Mouse (Mus musculus) hindbrain, embryonic 16.5 days (tissue): ENCODE results near the gene Uhmk1. TPM values are rescaled to one million over a fixed set of nuclear protein-coding genes. Genes with fewer than 3 reads are reported as not detected.

ENCODE experiments used
- ATAC-seq: fragments of 200-750 bp; cut with Nextera tagmentation; 2 replicates; pipeline ENCODE4 v1.8.0; 2017; ENCODE audit warnings: moderate TSS enrichment, moderate library complexity
- H3K27ac ChIP-seq: fragments of 300-500 bp; sonication (generic); 2 replicates; pipeline ENCODE4 v1.5.1; 2014; ENCODE audit warnings: low read depth, mild to moderate bottlenecking, control low read depth, low read length, moderate library complexity
- H3K27me3 ChIP-seq: fragments of 300-500 bp; sonication (generic); replicated peaks from 2 replicates; pipeline ENCODE4 v1.6.1; 2014; ENCODE audit warnings: low read length; ENCODE audit not compliant: control insufficient read depth, insufficient read depth
- H3K36me3 ChIP-seq: fragments of 300-500 bp; sonication (generic); 2 replicates; pipeline ENCODE4 v1.6.1; 2014; ENCODE audit warnings: mild to moderate bottlenecking, low read length, moderate library complexity, mixed read lengths; ENCODE audit not compliant: control insufficient read depth, insufficient read depth
- H3K4me1 ChIP-seq: fragments of 300-500 bp; sonication (generic); 2 replicates; pipeline ENCODE4 v1.6.1; 2014; ENCODE audit warnings: low read depth, low read length; ENCODE audit not compliant: control insufficient read depth, insufficient read depth
- H3K4me2 ChIP-seq: fragments of 300-500 bp; sonication (generic); 2 replicates; pipeline ENCODE4 v1.6.1; 2014; ENCODE audit warnings: mild to moderate bottlenecking, low read length, control low read depth, moderate library complexity
- H3K4me3 ChIP-seq: fragments of 300-500 bp; sonication (generic); 2 replicates; pipeline ENCODE4 v1.5.1; 2014; ENCODE audit warnings: mild to moderate bottlenecking, low read length, control low read depth, moderate library complexity
- H3K9ac ChIP-seq: fragments of 300-500 bp; sonication (generic); 2 replicates; pipeline ENCODE4 v1.6.1; 2014; ENCODE audit warnings: low read depth, mild to moderate bottlenecking, control low read depth, low read length, moderate library complexity
- H3K9me3 ChIP-seq: fragments of 300-500 bp; sonication (generic); 2 replicates; pipeline ENCODE4 v1.6.1; 2014; ENCODE audit warnings: mild to moderate bottlenecking, low read length, moderate library complexity; ENCODE audit not compliant: control insufficient read depth
- WGBS: fragments of 180-500 bp; shearing (Covaris S2); extraction: QIAGEN DNeasy Blood & Tissue Kit; methylation state at CpG from one replicate; pipeline ENCODE4 v1.1.7; 2014; 5-methylcytosine and 5-hydroxymethylcytosine counted together
- polyA plus RNA-seq: library from polyadenylated mRNA; unstranded; fragments of >200 nt; fragmentation: Nextera tagmentation; extraction: Ambion mirVana; gene quantifications from 2 replicates; pipeline ENCODE4 v1.2.1, GENCODE M21; 2015

Gene Uhmk1
- polyA plus RNA-seq, 1 experiment from 2014 or later: 8.1 TPM

- no peak overlapping the region for H3K9ac ChIP-seq
- 82% methylated on average over 2 of the region's 2 CpGs for WGBS
- no peak for ATAC-seq
- H3K27ac ChIP-seq: no peak overlapping the region
- H3K4me3 ChIP-seq: no peak overlapping the region
- H3K4me1 ChIP-seq: no peaks in the 10 kb centered on the region
- H3K27me3 ChIP-seq: no peaks in the 10 kb centered on the region
- no peaks in the 10 kb centered on the region for H3K9me3 ChIP-seq
- peaks cover 9% of the 10 kb centered on the region for H3K36me3 ChIP-seq
- H3K4me2 ChIP-seq: no peak overlapping the region
These were observed 51.1 kb downstream of the Uhmk1 start for GRCm38 (mm10) chr1:170164053-170164614.

DNA sequence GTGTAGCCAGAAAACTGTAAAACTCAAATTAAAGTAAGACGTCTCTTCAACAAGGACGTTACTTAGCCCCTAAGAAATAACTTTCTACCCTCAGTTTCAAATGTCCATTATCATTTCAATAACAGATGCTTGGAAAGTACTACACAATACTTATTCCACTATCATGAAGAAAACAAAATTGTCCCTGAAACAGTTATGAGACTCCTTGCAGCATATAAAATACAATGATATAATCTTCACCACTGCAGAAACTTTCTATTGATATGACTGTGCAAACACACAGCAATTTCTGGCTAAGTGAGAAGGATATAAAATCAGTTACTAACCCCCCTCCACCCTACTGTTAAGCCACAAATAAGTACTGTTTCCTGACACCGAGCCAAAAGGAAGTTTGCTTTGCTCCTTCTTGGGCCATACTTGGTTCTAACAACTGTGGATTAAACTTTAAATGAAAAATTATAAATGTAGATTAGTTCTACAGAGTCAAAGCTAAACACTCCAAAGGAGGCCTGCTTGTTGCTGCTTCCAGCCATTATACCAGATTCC, 51.7 kb downstream of the Uhmk1 start:
- WGBS: 86% methylated on average over 3 of the region's 3 CpGs
- Histone ChIP-seq H3K27ac (no peak overlapping the region), H3K27me3 (no peaks in the 10 kb centered on the region), H3K9me3 (no peaks in the 10 kb centered on the region), H3K36me3 (peaks cover 9% of the 10 kb centered on the region), H3K4me1 (no peaks in the 10 kb centered on the region), H3K4me2 (no peak overlapping the region), H3K9ac (no peak overlapping the region), H3K4me3 (no peak overlapping the region)
- no peak for ATAC-seq

- Histone ChIP-seq H3K36me3 (peaks cover 9% of the 10 kb centered on the region), H3K27ac (no peak overlapping the region), H3K4me3 (no peak overlapping the region), H3K4me1 (no peaks in the 10 kb centered on the region), H3K9ac (no peak overlapping the region), H3K4me2 (no peak overlapping the region), H3K9me3 (no peaks in the 10 kb centered on the region), H3K27me3 (no peaks in the 10 kb centered on the region)
- ATAC-seq: no peak
- 76% methylated on average over 6 of the region's 6 CpGs for WGBS
These were observed 53.3 kb downstream of the Uhmk1 start for GRCm38 (mm10) chr1:170161852-170162251.

GRCm38 (mm10) chr1:170160397-170160938, 54.7 kb downstream of the Uhmk1 start:
- no peak overlapping the region for H3K9ac ChIP-seq
- 0 out of 2 replicates have a peak, but pooled peaks have one; percentile 30 for ATAC-seq

DNA sequence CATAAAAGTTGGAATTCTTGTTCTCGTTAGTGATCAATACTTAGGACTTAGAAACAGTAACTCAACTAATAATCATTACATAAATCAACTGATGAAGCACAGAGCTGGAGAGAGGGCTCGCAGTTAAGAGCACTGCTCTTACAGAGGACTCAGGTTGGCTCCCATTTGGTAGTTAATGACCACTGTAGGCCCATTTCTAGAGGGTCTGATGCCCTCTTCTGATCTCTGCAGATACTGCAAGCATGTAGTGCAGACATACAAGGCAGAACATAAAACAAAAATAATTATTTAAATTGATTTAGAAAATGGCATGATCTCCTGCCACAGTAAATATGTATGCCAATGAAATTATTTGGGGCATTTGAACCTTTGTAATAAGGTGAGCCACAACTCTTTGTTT, 55.5 kb downstream of the Uhmk1 start:
- H3K27ac ChIP-seq: no peak overlapping the region
- H3K4me2 ChIP-seq: no peak overlapping the region
- H3K27me3 ChIP-seq: no peaks in the 10 kb centered on the region
- H3K36me3 ChIP-seq: no peaks in the 10 kb centered on the region; the same call in none of the 2 replicates
- H3K4me3 ChIP-seq: no peak overlapping the region
- WGBS: 84% methylated on average over 2 of the region's 2 CpGs
- ATAC-seq: no peak
- H3K9me3 ChIP-seq: no peaks in the 10 kb centered on the region
- no peak overlapping the region for H3K9ac ChIP-seq
- H3K4me1 ChIP-seq: no peaks in the 10 kb centered on the region

More at GRCm38 (mm10) chr1:170160397-170160938, 54.7 kb downstream of the Uhmk1 start:
- Histone ChIP-seq H3K4me1 (no peaks in the 10 kb centered on the region), H3K9me3 (no peaks in the 10 kb centered on the region), H3K4me2 (no peak overlapping the region), H3K27ac (no peak overlapping the region), H3K27me3 (no peaks in the 10 kb centered on the region), H3K4me3 (no peak overlapping the region), H3K36me3 (peaks cover under 1% of the 10 kb centered on the region)
- 43% methylated on average over 3 of the region's 3 CpGs for WGBS

GRCm38 (mm10) chr1:170155761-170156160, 59.4 kb downstream of the Uhmk1 start:
- Histone ChIP-seq H3K4me3 (no peak overlapping the region), H3K36me3 (no peaks in the 10 kb centered on the region; the same call in 1 of the 2 replicates), H3K27ac (no peak overlapping the region), H3K4me2 (no peak overlapping the region), H3K4me1 (no peaks in the 10 kb centered on the region), H3K9me3 (no peaks in the 10 kb centered on the region), H3K9ac (no peak overlapping the region), H3K27me3 (no peaks in the 10 kb centered on the region)
- 69% methylated on average over 5 of the region's 5 CpGs for WGBS
- ATAC-seq: peak; percentile 37; the same call in 1 of the 2 replicates

DNA sequence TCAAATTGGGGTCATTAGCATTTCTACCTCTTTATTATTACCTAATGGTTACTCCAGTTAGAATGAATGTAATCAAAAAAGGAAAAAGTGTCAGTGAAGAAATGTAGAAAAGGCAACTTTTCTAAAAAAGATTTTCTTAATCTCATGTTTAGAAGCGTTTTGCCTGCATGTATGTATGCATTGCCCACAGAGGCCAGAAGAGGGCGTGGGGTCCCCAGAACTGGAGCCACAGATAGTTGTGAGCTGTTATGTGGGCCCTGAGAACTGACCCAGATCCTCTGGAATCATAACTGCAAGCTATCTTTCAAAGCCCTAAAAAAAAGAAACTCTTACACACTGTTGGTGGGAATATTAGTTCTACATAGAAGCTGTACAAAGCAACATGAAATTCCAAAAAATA, 59.9 kb downstream of the Uhmk1 start:
- Histone ChIP-seq H3K9me3 (no peaks in the 10 kb centered on the region), H3K27me3 (no peaks in the 10 kb centered on the region), H3K4me3 (no peak overlapping the region), H3K36me3 (no peaks in the 10 kb centered on the region; the same call in 1 of the 2 replicates), H3K9ac (no peak overlapping the region), H3K4me1 (no peaks in the 10 kb centered on the region), H3K27ac (no peak overlapping the region), H3K4me2 (no peak overlapping the region)
- no peak for ATAC-seq
- 64% methylated on average over 2 of the region's 2 CpGs for WGBS

GRCm38 (mm10) chr1:170153986-170154385, 61.2 kb downstream of the Uhmk1 start:
- H3K4me2 ChIP-seq: no peak overlapping the region
- no peaks in the 10 kb centered on the region for H3K27me3 ChIP-seq
- no peak overlapping the region for H3K4me3 ChIP-seq
- no peaks in the 10 kb centered on the region for H3K9me3 ChIP-seq
- H3K36me3 ChIP-seq: peaks cover 2% of the 10 kb centered on the region
- no peak overlapping the region for H3K27ac ChIP-seq
- H3K9ac ChIP-seq: no peak overlapping the region
- 83% methylated on average over 8 of the region's 8 CpGs for WGBS
- no peaks in the 10 kb centered on the region for H3K4me1 ChIP-seq
- ATAC-seq: no peak

DNA sequence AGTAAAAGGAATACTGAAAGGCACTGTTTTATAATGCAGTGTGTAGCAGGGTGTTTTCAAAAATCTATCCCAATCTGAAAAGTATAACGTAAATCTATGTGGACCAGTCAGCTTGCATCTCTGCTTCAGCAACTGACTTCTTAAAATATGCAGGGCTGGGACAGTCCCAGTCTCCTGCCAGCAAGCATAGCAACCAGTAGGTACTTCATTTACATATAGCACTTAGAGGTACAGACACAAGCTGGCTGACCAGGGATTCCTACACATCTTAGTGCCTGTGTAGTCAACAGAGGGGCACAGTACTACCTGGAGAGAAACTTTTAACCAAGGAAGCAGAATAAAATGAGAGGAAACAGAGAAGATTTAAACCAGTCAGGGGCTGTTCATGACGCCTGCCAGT, 62.6 kb downstream of the Uhmk1 start:
- Histone ChIP-seq H3K4me2 (no peak overlapping the region), H3K9me3 (no peaks in the 10 kb centered on the region), H3K4me1 (no peaks in the 10 kb centered on the region), H3K9ac (no peak overlapping the region), H3K27ac (no peak overlapping the region), H3K4me3 (no peak overlapping the region), H3K36me3 (peaks cover 12% of the 10 kb centered on the region), H3K27me3 (no peaks in the 10 kb centered on the region)
- no peak for ATAC-seq
- 93% methylated on average over 2 of the region's 2 CpGs for WGBS
